Mouse (Mus musculus): ENCODE measurements at regions not wholly inside any gene's neighbourhood (a gene's known extent, or its start where the extent isn't known, plus 50 kb on each side); places are given as distances from the start of the nearest gene placed in this dataset.

GRCm38 (mm10) chr15:32799222-32799621 is 554.6 kb downstream of the Sema5a start:
- no peak for TF ChIP-seq POLR2A (IDR thresholded peaks at IDR 0.05; ENCODE audit: insufficient read depth, low read length)
- TF ChIP-seq CTCF (IDR thresholded peaks at IDR 0.05; ENCODE audit: low read depth, low read length): no peak
- TF ChIP-seq EP300 (IDR thresholded peaks at IDR 0.05; ENCODE audit: insufficient read depth, low read depth, low read length): no peak
